Mouse (Mus musculus): ENCODE results near the gene Csnk2b.

The Csnk2b gene

DNA sequence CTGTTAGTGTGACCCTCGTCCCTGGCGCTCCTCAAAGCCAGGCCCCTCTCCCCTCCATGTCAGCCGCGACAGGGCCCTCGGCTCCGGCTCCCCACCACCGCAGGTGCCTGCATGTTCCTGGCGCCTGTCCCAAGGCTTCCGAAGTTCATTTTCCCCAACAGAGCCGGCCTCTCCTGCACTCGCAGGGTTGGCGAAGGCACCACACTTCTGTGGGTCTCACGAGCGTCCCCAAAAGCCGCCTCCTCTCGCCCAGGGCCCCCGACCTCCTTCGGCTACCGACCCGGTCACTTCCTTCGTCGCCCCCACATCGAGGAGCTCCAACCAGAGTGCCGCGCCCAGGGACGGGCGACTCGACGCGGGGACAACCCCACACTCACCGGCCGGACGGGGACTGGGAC, 1.1 kb downstream of the Csnk2b start:
- peak in 1 of 2 experiments; percentile 60 for DNase-seq

DNA sequence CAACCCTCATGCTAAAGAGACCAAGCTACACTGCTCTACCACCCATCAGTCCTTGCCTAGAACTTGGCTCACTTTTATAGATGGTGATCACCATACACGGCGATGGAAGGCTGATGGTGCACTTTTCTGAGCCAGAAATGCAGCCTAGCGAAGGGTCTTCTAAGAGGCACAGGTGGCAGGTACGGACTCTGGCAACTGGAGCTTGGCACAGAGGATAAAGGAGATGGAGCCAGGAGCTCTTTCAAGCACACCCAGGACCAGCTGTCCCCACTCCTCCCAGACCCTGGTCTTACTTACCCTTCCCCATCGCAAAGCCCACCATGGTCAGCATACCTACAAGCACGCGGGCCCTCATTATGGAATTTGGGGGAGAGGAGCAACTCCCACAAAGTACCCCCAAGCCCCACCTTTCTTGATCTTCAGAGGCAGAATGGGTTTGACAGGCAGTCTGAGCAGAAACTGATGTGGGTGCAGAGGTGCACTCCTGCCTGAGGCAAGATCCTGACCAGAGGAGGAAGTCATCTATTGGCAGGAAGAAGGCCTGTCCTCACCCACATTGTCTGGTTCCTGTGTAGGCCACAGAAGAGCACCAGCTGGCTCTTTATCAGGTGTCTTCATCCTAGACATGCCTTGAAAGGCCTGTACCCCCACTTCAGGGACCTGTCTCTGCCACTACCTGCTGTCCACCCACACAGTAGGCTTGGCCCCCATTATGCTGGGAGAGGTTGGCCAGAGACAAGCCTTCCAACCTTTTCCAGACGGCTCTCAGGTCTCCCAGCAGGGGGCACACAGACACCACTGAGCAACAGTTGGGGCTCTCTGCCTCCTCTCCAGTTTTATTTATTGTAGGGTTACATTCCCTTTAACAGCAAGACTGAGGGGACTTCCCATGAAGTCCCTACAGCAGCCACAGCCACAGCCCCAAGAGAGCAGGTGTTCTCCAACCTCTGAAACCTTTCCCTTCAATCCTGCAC, 6.5 kb downstream of the Csnk2b start, which contains the start of gene Ly6g5b:
TSS of gene Ly6g5b (minus strand) at position 383 of the 974 bp plus-strand sequence.
- DNase-seq, result peak; percentile 57 to 66

DNA sequence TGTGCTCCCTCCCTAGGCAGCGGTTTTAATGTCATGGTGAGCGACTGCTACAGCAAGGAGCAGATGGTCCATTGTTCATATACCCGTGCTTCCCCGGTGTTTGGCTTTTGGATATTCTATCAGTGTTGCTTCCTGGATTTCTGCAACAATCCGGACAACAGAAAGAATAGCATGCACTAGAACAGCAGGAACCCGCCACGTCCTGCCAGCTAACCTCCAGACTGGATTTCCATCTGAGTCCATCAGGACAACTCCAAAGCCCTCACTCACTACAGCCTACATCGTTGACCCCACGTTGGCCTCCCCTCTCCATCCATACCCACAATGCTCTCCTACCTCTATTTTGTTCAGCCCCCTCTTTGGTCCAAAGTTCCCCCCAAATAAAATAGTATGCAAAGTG, 10.1 kb downstream of the Csnk2b start:
- no peak for DNase-seq

DNA sequence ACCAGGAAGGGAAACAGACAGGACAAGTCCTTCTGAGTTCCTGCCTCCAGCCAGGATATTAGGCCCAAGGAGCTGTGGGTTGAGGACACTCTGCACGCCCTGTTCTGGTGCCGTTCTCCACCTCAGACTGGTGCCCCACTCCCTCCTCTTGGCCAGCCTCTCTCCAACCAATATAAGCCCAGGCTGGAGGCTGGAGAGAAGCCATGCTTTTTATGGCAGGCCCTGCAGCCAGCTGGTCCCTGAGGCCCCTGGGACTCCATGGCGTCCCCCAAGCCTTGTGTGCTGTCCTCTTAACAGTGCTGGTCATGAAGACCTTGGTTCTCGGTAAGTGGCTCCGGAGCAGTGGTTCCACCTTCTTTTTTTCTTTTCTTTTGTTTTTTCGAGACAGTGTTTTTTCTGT, 13.8 kb downstream of the Csnk2b start, which contains the start of gene Ly6g5c:
TSS of gene Ly6g5c (plus strand) at position 183 of the 400 bp plus-strand sequence.
- DNase-seq, result no peak

DNA sequence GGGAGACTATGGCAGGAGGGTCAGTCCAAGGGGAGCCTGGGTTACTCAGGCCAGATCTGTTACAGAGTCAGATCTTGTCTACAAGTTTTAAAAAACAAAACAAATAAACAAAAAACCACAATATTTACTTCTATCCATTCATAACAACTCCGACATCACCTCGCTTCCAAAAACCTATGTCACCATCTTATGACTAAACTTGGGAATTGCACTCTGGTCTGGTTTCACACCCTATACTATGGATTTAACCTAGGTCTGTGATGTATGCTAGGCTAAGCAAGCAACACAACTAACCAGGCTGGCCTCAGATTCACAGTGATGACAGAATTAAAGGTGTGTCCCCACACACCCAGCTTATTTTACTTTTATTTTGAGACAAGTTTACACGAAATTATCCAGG, 15.3 kb downstream of the Csnk2b start:
- no peak for DNase-seq

DNA sequence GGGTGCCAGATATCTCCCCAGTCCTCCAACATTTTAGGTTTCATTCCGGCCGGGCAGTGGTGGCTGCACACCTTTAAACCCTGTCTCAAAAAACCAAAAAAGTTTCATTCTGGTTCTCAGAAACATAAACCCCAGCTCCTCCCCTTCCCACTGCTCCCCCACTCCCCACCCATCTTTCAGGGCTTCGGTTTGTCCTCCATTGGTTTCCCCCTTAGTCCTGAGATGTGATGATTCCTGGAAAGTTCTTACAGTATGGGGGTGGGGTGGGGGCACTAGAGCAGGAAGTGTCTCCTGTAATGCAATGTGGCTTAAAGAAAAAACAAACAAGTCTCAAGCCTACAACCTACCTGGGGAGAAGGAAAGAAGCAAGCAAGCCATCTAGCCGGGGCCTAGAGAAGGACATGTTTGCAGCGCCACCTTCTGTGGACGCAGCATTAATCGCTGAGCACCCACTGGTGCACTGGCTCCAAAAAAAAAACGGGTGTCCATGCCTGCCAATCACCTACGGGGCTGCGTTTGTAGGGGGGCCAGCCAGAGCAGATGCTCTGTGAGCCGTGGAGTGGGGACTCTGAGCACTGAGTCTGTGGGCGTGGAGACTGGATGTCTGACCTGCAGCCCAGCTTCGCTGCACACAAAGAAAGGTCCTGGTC, 16.0 kb downstream of the Csnk2b start:
- peak; percentile 69 to 82 for DNase-seq

DNA sequence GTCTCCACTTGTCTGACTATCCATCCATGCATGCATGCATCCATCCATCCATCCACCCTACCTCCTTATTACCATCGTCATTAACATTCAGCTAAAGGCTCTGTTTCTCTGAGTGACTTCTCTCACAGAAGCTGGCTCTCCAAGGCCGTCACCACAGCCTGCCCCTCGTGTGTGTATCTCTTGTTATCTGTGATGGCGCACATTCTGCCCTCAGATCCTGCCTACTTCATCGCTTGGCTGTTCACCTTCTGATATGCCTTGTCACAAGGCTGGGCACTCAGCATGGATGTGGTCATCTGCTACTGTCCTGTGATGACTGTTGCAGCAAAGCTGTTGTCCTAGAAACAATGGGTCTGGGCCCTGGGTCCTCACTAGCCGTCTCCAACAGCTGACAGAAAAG, 17.1 kb downstream of the Csnk2b start:
- DNase-seq, result no peak

DNA sequence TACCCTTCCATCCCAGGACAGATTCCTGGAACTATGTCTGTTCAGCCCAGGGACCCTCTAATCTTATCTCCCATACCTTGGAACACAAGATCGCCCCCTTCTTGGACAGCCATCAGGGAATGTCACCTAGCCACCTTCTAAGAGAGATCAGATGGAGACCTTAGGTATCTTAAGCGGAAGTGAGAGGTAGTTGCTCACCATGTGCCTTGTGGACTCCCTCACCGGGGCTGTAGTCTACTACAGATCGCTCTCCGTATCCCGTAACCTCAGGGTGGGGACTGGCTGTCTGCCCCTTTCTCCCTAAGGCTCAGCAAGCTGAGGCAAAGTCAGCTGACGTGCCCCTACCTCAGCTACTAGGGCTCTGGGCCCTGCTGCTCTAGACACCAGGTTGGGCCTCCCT, 17.8 kb downstream of the Csnk2b start:
- DNase-seq, result no peak

DNA sequence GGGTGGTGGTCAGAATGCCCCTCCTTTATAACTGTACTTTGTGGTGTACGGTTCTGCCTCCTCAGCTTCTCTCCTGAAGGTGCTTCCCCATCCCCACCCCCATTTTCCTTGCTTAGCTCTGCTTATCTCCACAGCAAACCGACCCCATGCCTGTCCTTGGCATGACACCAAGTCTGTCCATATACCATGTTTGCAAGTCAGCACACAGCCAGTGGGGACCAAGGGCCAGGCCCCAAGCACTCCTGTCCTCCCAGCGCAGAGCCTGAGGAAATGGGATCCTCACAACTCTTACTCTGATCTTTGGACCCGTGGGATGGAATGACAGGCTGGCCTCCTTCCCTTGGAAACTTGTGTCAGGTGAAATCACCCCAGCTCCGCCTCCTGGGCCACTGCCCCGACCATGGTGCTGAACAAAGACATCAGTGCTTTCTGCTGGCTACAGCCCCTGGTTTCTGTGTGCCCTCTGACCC, 18.6 kb downstream of the Csnk2b start:
- DNase-seq, result peak; percentile 52 to 68

DNA sequence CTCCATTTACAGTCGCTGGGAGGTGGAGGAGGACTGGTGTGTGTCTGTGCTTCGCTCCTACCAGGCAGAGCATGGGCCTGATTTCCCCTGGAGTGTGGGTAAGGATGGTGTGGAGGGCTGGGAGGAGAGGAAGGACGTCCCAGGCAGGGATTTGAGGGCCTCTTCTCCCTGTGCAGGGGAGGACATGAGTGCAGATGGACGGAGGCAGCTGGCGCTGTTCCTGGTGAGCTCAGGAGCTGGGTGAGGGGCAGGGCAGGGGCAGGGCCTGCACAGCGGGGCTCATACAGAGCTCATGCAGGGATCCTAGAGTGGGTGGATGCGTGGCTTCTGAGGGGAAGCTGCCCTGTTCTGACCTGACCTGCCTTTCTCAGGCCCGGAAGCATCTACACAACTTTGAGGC, 19.6 kb downstream of the Csnk2b start:
- DNase-seq, result no peak

DNA sequence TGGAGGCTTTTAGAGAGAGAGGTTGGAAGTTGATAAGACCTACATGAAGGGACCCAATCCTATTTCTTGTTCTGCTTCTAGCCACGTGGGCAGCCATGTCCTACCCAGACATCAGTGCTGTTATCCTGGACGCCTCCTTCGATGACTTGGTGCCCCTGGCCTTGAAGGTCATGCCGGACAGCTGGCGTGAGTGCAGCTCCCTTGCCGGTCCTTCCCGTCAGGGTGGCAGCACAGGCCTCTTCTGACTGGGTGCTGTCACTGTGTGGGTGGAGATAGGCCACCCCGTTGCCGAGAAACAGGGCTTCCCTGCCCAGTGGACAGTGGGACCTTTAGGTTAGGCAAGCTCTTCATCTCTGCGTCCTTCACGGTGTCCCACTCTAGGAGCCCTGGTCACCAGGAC, 20.7 kb downstream of the Csnk2b start:
- DNase-seq, result no peak

DNA sequence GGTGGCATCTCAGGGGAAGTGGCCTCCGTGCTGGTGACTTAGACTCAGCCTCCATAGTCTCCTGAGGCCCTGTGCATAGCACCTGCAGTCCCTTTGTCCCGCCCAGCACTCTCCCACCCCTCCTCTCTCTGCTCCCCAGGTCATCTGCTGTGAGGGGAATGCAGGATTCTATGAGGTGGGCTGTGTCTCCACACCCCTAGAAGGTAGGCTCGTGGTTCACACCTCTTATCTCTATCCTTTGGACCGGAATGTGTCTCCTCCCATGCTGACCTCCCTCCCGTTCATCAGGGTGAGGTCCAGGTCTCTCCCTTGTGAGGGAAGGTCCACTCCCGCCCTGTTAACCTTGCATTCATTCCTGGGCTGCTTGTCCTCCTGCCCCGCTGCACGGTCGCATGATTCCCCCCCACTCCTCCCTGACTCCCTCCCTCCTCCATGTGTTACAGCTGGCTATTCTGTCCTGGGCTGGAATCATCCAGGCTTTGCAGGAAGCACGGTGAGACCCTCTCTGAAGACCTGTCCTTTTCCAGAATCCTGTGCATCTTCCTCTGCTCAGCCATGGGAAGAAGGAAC, 21.6 kb downstream of the Csnk2b start:
- DNase-seq, result peak; percentile 60 to 78

DNA sequence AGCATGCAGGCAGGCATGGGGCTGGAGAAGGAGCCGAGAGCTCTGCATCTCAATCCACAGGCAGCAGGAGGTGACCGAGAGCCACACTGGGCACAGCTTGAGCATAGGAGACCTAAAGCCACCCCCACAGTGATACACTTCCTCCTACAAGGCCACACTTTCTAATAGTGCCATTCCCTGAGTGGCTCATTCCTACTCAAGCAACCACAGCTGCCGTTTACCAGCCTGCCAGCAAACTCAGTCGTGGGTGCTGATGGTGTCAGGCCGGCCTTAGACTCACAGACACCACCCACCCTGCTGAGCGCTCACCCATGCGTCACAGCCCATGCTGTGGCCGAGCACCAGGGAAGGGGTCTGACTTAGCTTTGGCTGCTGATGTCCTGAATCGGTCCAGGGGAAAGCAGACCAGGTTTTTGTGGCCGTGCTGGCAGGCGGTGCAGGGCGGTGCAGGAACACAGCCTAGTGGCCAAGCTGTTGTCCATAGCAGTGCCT, 24.6 kb downstream of the Csnk2b start:
- peak; percentile 69 to 75 for DNase-seq

DNA sequence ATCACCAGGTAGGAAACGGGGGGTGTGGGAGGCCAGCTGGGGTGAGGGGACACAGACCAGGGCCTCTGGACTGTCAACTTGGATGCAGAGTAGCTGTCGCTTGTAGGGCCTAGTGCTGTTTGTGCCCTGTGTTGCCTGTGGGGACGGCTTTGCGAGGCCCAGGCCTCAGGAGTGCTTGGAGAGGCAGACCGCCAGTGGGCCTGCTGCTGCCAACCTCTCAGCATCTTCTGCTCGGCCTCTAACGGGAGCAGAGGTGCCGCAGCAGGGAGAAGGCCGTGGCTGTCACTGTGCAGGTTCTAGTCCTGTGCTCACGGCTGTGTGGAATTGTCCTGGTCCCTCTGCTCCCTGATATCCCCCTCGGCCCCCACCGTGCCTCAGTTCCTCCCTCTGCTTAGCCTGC, 25.3 kb downstream of the Csnk2b start:
- DNase-seq, result no peak

DNA sequence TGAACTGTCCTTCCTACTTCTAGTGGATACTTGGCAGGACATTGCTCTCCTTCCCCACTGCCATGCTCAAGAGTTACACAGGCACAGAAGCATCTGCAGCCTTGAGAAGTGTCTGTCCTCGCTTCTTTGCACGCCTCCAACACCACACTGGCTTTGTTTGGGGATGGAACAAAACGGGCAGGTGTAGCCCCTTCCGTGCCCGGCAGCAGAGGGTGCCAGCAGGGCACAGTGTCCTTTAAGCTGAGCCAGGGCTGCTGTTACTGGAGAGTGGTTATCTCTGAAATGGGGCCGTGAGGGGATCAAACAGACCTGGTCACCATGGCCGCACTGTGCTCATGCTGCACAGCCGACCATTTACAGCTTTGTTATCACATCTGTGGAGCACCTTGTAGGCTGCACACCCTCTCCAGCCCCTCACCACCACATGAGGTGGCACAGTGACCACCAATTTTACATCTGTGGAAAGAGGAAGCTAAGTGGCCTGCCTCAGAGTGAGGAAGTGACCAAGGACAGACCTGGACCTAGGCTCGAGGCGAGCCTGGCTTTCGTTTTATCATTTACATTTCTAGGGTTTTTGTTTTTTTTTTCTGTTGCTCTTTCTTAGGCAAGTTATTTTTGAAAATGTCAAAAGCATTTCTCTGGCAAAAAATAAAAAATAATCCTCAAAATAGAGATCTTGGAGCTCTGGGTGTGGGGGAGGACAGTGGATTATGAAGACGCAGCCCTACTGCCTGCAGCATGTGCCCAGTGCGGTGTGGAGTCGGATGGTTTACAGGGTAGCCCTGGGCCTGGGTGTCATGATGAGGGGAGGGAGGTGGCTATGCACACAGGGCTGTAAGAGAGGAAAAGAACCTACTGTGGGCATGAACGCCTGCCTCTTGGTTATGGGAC, 27.1 kb downstream of the Csnk2b start:
- DNase-seq, result no peak

DNA sequence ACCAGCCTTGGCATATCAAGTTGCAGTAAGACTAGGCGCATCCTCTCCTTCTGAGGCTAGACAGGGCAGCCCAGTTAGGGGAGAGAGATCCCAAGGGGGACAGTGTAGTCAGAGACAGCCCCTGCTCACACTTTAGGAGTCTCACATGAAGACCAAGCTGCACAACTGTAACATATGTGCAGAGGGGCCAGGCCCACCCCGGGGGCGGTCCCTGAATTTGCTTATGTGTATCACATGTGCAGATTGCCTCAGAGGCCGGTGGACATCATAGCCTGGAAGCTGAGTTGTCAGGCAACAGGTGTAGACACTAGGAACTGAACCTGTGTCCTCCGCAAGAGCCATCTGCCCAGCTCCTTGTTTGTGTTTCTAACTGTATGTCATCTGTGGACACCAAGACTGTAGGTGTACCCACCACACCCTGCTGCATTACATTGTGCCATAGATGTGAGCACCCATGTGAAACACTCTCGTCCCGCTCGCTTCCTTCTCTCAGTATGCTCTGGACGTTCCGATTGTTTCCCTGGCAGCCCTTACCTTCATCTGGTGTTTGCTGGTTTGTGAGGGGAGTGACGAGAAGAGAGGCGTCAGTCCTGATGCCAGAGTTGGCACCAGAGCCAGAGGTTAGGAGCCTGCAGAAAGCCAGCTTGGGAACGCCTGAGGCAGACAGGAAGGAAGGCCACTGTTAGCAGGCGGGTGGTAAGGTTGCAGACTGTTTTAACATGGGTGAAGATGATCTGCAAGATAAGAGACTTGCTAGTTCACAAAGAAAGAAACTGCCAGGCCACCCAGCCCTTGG, 29.3 kb downstream of the Csnk2b start:
- no peak for DNase-seq

DNA sequence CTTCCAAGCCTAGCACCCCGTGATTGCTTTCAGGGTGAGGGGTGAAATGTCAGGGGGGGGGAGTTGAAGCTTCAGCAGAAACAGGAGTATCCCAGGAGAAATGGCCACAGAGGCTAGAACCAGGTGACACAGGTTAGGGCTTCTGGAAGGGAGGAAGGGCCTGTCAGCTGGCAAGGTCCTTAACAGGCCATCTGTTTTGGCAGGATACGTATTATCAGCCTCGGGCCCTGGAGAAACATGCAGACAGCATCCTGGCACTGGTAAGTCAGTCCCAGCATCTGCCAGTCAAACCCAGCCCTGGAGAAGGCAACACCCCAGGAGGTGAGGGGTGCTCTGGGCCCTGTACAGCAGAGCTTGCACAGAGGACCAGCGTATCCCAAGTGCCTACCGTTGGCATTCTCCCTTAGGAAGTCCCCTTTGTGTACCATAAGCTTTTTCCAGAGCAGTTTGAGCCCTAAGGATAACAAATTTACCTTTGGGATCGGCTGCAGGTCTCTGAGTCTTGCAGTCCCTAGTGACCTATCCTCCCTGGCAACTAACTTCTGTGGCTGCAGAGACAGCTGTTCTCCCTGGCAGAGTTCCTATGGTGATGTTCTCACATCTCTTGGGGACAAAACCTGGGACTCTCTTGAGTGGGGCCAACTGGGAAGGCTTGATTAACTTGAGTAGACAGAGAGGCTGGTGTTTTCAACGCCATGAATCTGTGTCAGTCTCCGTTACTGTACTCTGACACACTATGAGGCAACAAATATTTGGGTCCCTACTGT, 31.5 kb downstream of the Csnk2b start:
- no peak for DNase-seq

DNA sequence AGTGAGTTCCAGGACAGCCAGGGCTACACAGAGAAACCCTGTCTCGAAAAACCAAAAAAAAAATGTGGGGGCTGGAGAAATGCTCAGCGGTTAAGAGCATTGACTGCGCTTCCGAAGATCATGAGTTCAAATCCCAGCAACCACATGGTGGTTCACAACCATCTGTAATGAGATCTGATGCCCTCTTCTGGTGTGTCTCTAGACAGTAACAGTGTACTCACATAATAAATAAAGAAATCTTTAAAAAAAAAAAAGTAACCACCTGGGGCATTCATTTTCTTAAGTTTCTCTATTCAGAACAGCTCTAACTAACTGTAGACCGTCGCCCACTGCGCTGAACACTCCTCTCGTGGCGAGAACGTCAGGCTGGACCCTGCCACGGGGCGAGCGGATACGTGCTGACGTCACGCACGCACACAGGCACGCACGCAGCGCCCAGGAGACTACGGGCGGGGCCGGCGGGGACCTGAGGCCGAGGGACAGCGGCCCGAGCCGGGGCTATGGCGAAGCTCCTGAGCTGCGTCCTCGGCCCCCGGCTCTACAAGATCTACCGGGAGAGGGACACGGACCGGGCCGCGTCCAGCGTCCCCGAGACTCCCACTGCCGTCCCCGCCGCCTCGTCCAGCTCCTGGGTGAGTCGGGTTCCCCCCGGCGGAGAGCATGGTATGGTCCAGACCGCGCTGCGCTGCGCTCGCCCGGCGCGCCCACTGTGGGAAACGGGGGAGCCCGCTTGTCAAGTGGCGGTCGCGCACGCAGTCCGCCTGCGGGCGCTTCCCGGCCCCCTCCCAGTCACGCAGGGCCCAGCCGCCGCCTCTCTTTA, 32.8 kb downstream of the Csnk2b start, which contains the start of gene Abhd16a:
TSS of gene Abhd16a (plus strand) at position 439 of the 820 bp plus-strand sequence.
- peak; percentile 96 to 98 for DNase-seq

DNA sequence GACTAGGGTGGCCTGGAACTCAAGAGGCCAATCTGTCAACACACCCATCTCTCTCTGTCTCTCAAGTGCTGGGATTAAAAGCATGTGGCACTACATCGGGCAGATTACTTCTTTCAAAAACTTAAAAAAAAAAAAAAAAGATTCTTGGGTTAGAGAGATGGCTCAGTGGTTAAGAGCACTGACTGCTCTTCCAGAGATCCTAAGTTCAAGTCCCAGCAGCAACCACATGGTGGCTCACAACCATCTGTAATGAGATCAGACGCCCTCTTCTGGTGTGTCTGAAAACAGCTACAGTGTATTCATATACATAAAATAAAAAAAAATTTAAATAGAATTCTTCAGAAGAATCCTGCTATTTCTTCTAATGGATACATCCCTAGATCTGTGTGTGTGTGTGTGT, 33.7 kb downstream of the Csnk2b start:
- DNase-seq, result no peak
